Mouse (Mus musculus) hindbrain, embryonic 13.5 days (tissue): ENCODE measurements around the gene Olfr554. TPM values are rescaled to one million over a fixed set of nuclear protein-coding genes. Genes with fewer than 3 reads are reported as not detected.
A peak's percentile ranks its signal among the peaks of the same experiment; 100 is the strongest.

Source experiments
- ATAC-seq: fragments of 200-750 bp; cut with Nextera tagmentation; 2 replicates; pipeline ENCODE4 v1.8.0; 2017; ENCODE audit warnings: moderate TSS enrichment; ENCODE audit not compliant: low FRiP score
- H3K27ac ChIP-seq: fragments of 300-500 bp; sonication (generic); 2 replicates; pipeline ENCODE4 v1.5.1; 2015; ENCODE audit warnings: inconsistent platforms, mild to moderate bottlenecking, moderate library complexity
- H3K27me3 ChIP-seq: fragments of 300-500 bp; sonication (generic); 2 replicates; pipeline ENCODE4 v1.6.1; 2015; ENCODE audit warnings: mild to moderate bottlenecking, inconsistent platforms
- H3K36me3 ChIP-seq: fragments of 300-500 bp; sonication (generic); 2 replicates; pipeline ENCODE4 v1.6.1; 2015; ENCODE audit warnings: mild to moderate bottlenecking, inconsistent platforms
- H3K4me1 ChIP-seq: fragments of 300-500 bp; sonication (generic); replicated peaks from 2 replicates; pipeline ENCODE4 v1.6.1; 2015; ENCODE audit warnings: inconsistent platforms
- H3K4me2 ChIP-seq: fragments of 300-500 bp; sonication (generic); 2 replicates; pipeline ENCODE4 v1.6.1; 2015; ENCODE audit warnings: inconsistent platforms, mild to moderate bottlenecking, moderate library complexity
- H3K4me3 ChIP-seq: fragments of 300-500 bp; sonication (generic); 2 replicates; pipeline ENCODE4 v1.5.1; 2015; ENCODE audit warnings: mild to moderate bottlenecking, inconsistent platforms
- H3K9ac ChIP-seq: fragments of 300-500 bp; sonication (generic); 2 replicates; pipeline ENCODE4 v1.6.1; 2015; ENCODE audit warnings: mild to moderate bottlenecking, inconsistent platforms
- H3K9me3 ChIP-seq: fragments of 300-500 bp; sonication (generic); 2 replicates; pipeline ENCODE4 v1.6.1; 2016; ENCODE audit warnings: inconsistent platforms
- WGBS: fragments of 180-500 bp; shearing (Covaris S2); methylation state at CpG from one replicate; pipeline ENCODE4 v1.1.7; 2015; 5-methylcytosine and 5-hydroxymethylcytosine counted together
- polyA plus RNA-seq: library from polyadenylated mRNA; unstranded; fragments of >200 nt; fragmentation: Nextera tagmentation; extraction: Ambion mirVana; gene quantifications from 2 replicates; pipeline ENCODE4 v1.2.1, GENCODE M21; 2015

Olfr554 gene
- polyA plus RNA-seq, 1 experiment from 2014 or later, result not detected

GRCm38 (mm10) chr7:102686944-102687501 lies 48.8 kb downstream of the Olfr554 start, which contains the start of gene Trim68:
TSS of gene Trim68 (minus strand) at chr7:102687327.
- WGBS, result under 1% methylated on average over 40 of the region's 40 CpGs
- Histone ChIP-seq H3K4me3 (peak within 1 kb of the TSS; percentile 64), H3K9ac (peak within 1 kb of the TSS; percentile 76), H3K27me3 (no peaks in the 10 kb centered on the region), H3K27ac (peak within 1 kb of the TSS; percentile 81), H3K36me3 (no peaks in the 10 kb centered on the region), H3K9me3 (no peaks in the 10 kb centered on the region), H3K4me1 (0 out of 2 replicates have a peak, but pooled peaks cover 4% of the 10 kb centered on the region), H3K4me2 (peak within 1 kb of the TSS; percentile 73)
- peak; percentile 99 for ATAC-seq

Other genes with a start within 250 kb of the Olfr554 start
- 58.6 and 59.2 TPM in 2 replicates for gene Rrm1, start 196.7 kb upstream of the Olfr554 start, polyA plus RNA-seq
- 0.60 and 0.85 TPM in 2 replicates for gene Olfr543, start 156.8 kb upstream of the Olfr554 start, polyA plus RNA-seq
- 0.21 and 0.30 TPM in 2 replicates for gene Olfr544, start 150.1 kb upstream of the Olfr554 start, polyA plus RNA-seq
- 0.14 and 0.19 TPM in 2 replicates for gene Olfr545, start 138.9 kb upstream of the Olfr554 start, polyA plus RNA-seq
- gene Olfr547, start 103.7 kb upstream of the Olfr554 start, polyA plus RNA-seq, result not detected in 2 replicates
- not detected in 2 replicates for gene Olfr548-ps1, start 97.5 kb upstream of the Olfr554 start, polyA plus RNA-seq
- gene Olfr549, start 88.6 kb upstream of the Olfr554 start, polyA plus RNA-seq, result not detected in 2 replicates
- 0.19 and 0.32 TPM in 2 replicates for gene Trim21, start 72.9 kb upstream of the Olfr554 start, polyA plus RNA-seq
- gene Olfr550, start 67.0 kb upstream of the Olfr554 start, polyA plus RNA-seq, result not detected in 2 replicates
- not detected in 2 replicates for gene Olfr551, start 46.5 kb upstream of the Olfr554 start, polyA plus RNA-seq
- not detected in 2 replicates for gene Olfr552, start 40.7 kb upstream of the Olfr554 start, polyA plus RNA-seq
- not detected in 2 replicates for gene Olfr553, start 20.2 kb upstream of the Olfr554 start, polyA plus RNA-seq
- gene Olfr555, start 20.4 kb downstream of the Olfr554 start, polyA plus RNA-seq, result not detected in 2 replicates
- not detected in 2 replicates for gene Olfr556, start 26.5 kb downstream of the Olfr554 start, polyA plus RNA-seq
- gene Trim68, start 48.9 kb downstream of the Olfr554 start, polyA plus RNA-seq, result 7.2 and 8.0 TPM in 2 replicates
- not detected in 2 replicates for gene Olfr557, start 57.5 kb downstream of the Olfr554 start, polyA plus RNA-seq
- 0.39 TPM in 2 replicates for gene Olfr558, start 63.8 kb downstream of the Olfr554 start, polyA plus RNA-seq
- not detected in 2 replicates for gene Olfr33, start 80.6 kb downstream of the Olfr554 start, polyA plus RNA-seq
- gene Olfr559, start 89.1 kb downstream of the Olfr554 start, polyA plus RNA-seq, result not detected in 2 replicates
- gene Olfr560, start 120.9 kb downstream of the Olfr554 start, polyA plus RNA-seq, result not detected in 2 replicates
- gene Olfr78, start 121.0 kb downstream of the Olfr554 start, polyA plus RNA-seq, result 0.09 and 0.10 TPM in 2 replicates
- gene Olfr561, start 132.8 kb downstream of the Olfr554 start, polyA plus RNA-seq, result not detected in 2 replicates
- gene Olfr564, start 165.0 kb downstream of the Olfr554 start, polyA plus RNA-seq, result not detected in 2 replicates
- not detected in 2 replicates for gene Olfr566, start 220.3 kb downstream of the Olfr554 start, polyA plus RNA-seq
- not detected in 2 replicates for gene Olfr568, start 238.7 kb downstream of the Olfr554 start, polyA plus RNA-seq